Mouse (Mus musculus) liver, embryonic 18 days (tissue): Measurements from ENCODE around the gene Prdm1. TPM values are rescaled to one million over a fixed set of nuclear protein-coding genes. Genes with fewer than 3 reads are reported as not detected.

ENCODE experiments used
- polyA plus RNA-seq: library from polyadenylated mRNA; depleted of rRNA; stranded (reverse); fragments of >200 nt; gene quantifications from 2 replicates; pipeline ENCODE4 v1.2.3, GENCODE M21; 2012; rRNA removed

Prdm1 gene
- 0.19 and 0.23 TPM in 2 replicates for polyA plus RNA-seq

DNA sequence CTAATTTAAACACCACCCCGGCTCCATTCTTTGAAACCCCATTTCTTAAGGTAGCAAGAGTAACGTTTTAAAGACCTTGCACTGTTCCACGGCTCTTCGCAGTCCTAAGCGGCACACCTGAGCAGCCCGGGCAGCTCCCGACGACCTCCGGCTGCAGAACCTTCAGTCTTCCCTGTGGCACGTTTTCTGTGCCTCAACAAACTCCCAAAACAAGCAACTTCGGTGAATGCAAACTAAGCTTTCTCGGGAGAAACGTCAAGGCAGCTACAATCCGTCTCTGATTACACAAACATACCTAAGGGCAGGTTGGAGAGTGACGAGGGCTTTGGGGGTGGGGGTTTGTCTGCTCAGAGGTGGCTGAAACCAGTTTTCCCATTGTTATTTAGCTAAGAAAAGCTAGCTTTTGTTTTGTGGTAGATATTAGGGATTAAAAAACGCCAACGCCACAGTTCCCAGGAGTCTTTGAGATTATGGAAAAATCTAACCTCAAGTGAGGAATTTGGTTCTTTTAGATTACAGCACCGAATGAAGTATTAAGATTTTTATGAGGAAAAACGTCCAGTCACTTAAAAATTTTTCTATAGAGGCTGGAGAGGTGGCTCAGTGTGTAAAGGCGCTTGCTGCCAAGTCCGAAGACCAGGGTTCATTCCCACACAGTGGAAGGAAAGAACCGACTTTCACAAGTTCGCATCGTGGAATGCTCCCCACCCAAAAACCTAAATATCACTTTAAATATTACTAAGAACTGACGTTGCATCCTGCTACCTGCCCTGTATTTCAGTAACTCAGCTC lies at the start of gene Prdm1:
TSS of gene Prdm1 (minus strand) at position 211 of the 792 bp plus-strand sequence.

